ENCODE assay signal across 8 mouse cellular contexts in genomic region chr11:98909654-98910053, GRCm38 (mm10). TPM values are rescaled to one million over a fixed set of nuclear protein-coding genes. Genes with fewer than 3 reads are reported as not detected.
DNase-seq lines count a peak whose midpoint lies in the region; ATAC-seq and TF ChIP-seq lines count a peak whose summit lies in the region.

No protein-coding gene starts in this region.

- TF ChIP-seq CTCF in heart, adult 2 months (IDR thresholded peaks at IDR 0.05), result peak; percentile 84
- peak; percentile 76 for TF ChIP-seq CTCF in forebrain, postnatal 0 days (IDR thresholded peaks at IDR 0.05; ENCODE audit: low read depth)

- H3K4me2 ChIP-seq in forebrain, postnatal 0 days (ENCODE audit: low read depth), result no peak overlapping the region
- peak overlapping the region; percentile 97 for H3K4me2 ChIP-seq in limb, embryonic 13.5 days (replicated peaks)
- peak overlapping the region; percentile 97 for H3K4me2 ChIP-seq in myocyte (ENCODE audit: low read depth)

- H3K27ac ChIP-seq in heart, adult 2 months, result no peak overlapping the region
- no peak overlapping the region for H3K27ac ChIP-seq in forebrain, postnatal 0 days (ENCODE audit: low read depth, low read length)
- H3K27ac ChIP-seq in limb, embryonic 13.5 days, result no peak overlapping the region

- no peaks in the 10 kb centered on the region for H3K36me3 ChIP-seq in heart, adult 2 months (ENCODE audit: control insufficient read depth, insufficient read depth, low read length)
- H3K36me3 ChIP-seq in forebrain, postnatal 0 days (ENCODE audit: insufficient read depth), result peaks cover 8% of the 10 kb centered on the region; the same call in 1 of the 2 replicates
- peaks cover 53% of the 10 kb centered on the region for H3K36me3 ChIP-seq in limb, embryonic 13.5 days
- H3K36me3 ChIP-seq in myocyte (ENCODE audit: control insufficient read depth, insufficient read depth), result peaks cover 5% of the 10 kb centered on the region

- H3K4me1 ChIP-seq in heart, adult 2 months (ENCODE audit: control insufficient read depth, insufficient read depth, low read length), result peaks cover 1% of the 10 kb centered on the region; the same call in 1 of the 2 replicates
- H3K4me1 ChIP-seq in forebrain, postnatal 0 days (ENCODE audit: insufficient read depth), result no peaks in the 10 kb centered on the region
- H3K4me1 ChIP-seq in limb, embryonic 13.5 days, result peaks cover 31% of the 10 kb centered on the region

- no peaks in the 10 kb centered on the region for H3K9me3 ChIP-seq in forebrain, postnatal 0 days (ENCODE audit: low read length)
- H3K9me3 ChIP-seq in limb, embryonic 13.5 days, result no peaks in the 10 kb centered on the region

- no peak overlapping the region for H3K9ac ChIP-seq in heart, adult 2 months (ENCODE audit: low read depth, low read length)
- H3K9ac ChIP-seq in forebrain, postnatal 0 days, result no peak overlapping the region
- H3K9ac ChIP-seq in limb, embryonic 13.5 days, result peak overlapping the region; percentile 51; the same call in 1 of the 2 replicates

- no peaks in the 10 kb centered on the region for H3K79me2 ChIP-seq in heart, adult 2 months (replicated peaks; ENCODE audit: control insufficient read depth, insufficient read depth, low read length)
- H3K79me2 ChIP-seq in myocyte (ENCODE audit: control insufficient read depth, insufficient read depth), result peaks cover 14% of the 10 kb centered on the region

- ATAC-seq in forebrain, postnatal 0 days, result no peak
- no peak for ATAC-seq in limb, embryonic 13.5 days (ENCODE audit: low FRiP score, low read depth)

- DNase-seq in heart, adult 2 months, result peak; percentile 63 to 70
- no peak for DNase-seq in heart, postnatal 25 days (ENCODE audit: low spot score)
- peak; percentile 88 for DNase-seq in brain, adult 2 months (ENCODE audit: low read depth, low spot score)
- DNase-seq in forebrain, postnatal 0 days, result peak; percentile 81
- peak; percentile 63 for DNase-seq in kidney, adult 11 months
- peak; percentile 60 for DNase-seq in telencephalon, adult 2 months (ENCODE audit: low read depth, low spot score)

- WGBS in heart, adult 2 months, result 18% methylated on average over 6 of the region's 6 CpGs
- 23% methylated on average over 6 of the region's 6 CpGs for WGBS in forebrain, postnatal 0 days
- 50% methylated on average over 6 of the region's 6 CpGs for WGBS in limb, embryonic 13.5 days

- TF ChIP-seq POLR2A in heart, adult 2 months (IDR thresholded peaks at IDR 0.05; ENCODE audit: insufficient read depth, low read depth, low read length), result no peak
- no peak for TF ChIP-seq POLR2A in myocyte (IDR thresholded peaks at IDR 0.05; ENCODE audit: insufficient read length, low read depth)

- no peaks in the 10 kb centered on the region for H3K27me3 ChIP-seq in heart, adult 2 months (ENCODE audit: control insufficient read depth, insufficient read depth, low read length)
- no peaks in the 10 kb centered on the region for H3K27me3 ChIP-seq in forebrain, postnatal 0 days (ENCODE audit: insufficient read depth, low read length)
- no peaks in the 10 kb centered on the region for H3K27me3 ChIP-seq in limb, embryonic 13.5 days
- H3K27me3 ChIP-seq in myocyte (ENCODE audit: control insufficient read depth, insufficient read depth, insufficient read length), result no peaks in the 10 kb centered on the region

- H3K4me3 ChIP-seq in heart, adult 2 months, result no peak overlapping the region
- no peak overlapping the region for H3K4me3 ChIP-seq in forebrain, postnatal 0 days (ENCODE audit: low read depth, low read length)
- peak overlapping the region; percentile 63 for H3K4me3 ChIP-seq in limb, embryonic 13.5 days
- peak overlapping the region; percentile 54 for H3K4me3 ChIP-seq in myocyte

- H3ac ChIP-seq in myocyte (ENCODE audit: control insufficient read depth, insufficient read length), result no peak overlapping the region

- intact Hi-C loops in heart, adult 2 months (cut with DNase I), result loop anchor here (1.0 to 5.0 kb wide), 2 partner anchors 50 to 207 kb away; partner anchors contain the start of gene Csf3
- intact Hi-C loops in heart, postnatal 25 days (cut with DNase I), result loop anchor here (1.0 to 5.0 kb wide), 2 partner anchors 50 to 207 kb away; partner anchors contain the start of gene Csf3

- TF ChIP-seq EP300 in heart, adult 2 months (IDR thresholded peaks at IDR 0.05; ENCODE audit: insufficient read depth, low read depth, low read length), result no peak

TF ChIP-seq in myocyte, 11 proteins besides CTCF, POLR2A, EP300 and RAD21:
- TF ChIP-seq REST (IDR thresholded peaks at IDR 0.05; ENCODE audit: insufficient read depth, insufficient read length) (no peak), USF1 (IDR thresholded peaks at IDR 0.05; ENCODE audit: low read depth) (no peak), TCF3 (IDR thresholded peaks at IDR 0.05; ENCODE audit: insufficient read length, low read depth) (no peak), E2F4 (IDR thresholded peaks at IDR 0.05; ENCODE audit: insufficient read depth) (no peak), MYOD1 (IDR thresholded peaks at IDR 0.05; ENCODE audit: control insufficient read depth in 1 of 3, insufficient read length in 2 of 3, low read depth in 2 of 3) (no peak), TCF12 (IDR thresholded peaks at IDR 0.05; ENCODE audit: insufficient read depth, poor library complexity, severe bottlenecking) (no peak), SRF (IDR thresholded peaks at IDR 0.05; ENCODE audit: control insufficient read depth, insufficient read length, low read depth) (no peak), MAX (IDR thresholded peaks at IDR 0.05; ENCODE audit: low read depth) (no peak)

RNA-seq across cellular contexts. Expression of gene Cdc6, which starts 2.1 kb away (rescaled TPM):
- under 1 TPM; 0.13 to 0.32 TPM for total RNA-seq in heart, adult 2 months (2021)
- 0.14 and 0.26 TPM in 2 replicates for polyA plus RNA-seq in heart, adult 2 months (2012; rRNA removed)
- total RNA-seq in heart, postnatal 25 days (2021), result under 1 TPM; 0.28 to 0.52 TPM
- total RNA-seq in forebrain, postnatal 0 days (2014; rRNA removed), result 2.2 and 2.3 TPM in 2 replicates
- 1.3 and 1.7 TPM in 2 replicates for polyA plus RNA-seq in forebrain, postnatal 0 days (2015; fragmentation: Nextera tagmentation; extraction: Ambion mirVana)
- 31.4 and 32.3 TPM in 2 replicates for polyA plus RNA-seq in limb, embryonic 13.5 days (2015; fragmentation: Nextera tagmentation; extraction: Ambion mirVana)
- 2.6 TPM for polyA plus RNA-seq in myocyte (2012; fragmentation: generic; extraction: Trizol)

RNA-seq across cellular contexts. Expression of gene Rara, which starts 18.0 kb away (rescaled TPM):
- total RNA-seq in heart, adult 2 months (2021), result 10 to 100 TPM; 10.1 to 12.8 TPM
- polyA plus RNA-seq in heart, adult 2 months (2012; rRNA removed), result 7.1 and 10.9 TPM in 2 replicates
- total RNA-seq in heart, postnatal 25 days (2021), result 10 to 100 TPM; 11.8 TPM
- 11.6 and 15.2 TPM in 2 replicates for total RNA-seq in forebrain, postnatal 0 days (2014; rRNA removed)
- polyA plus RNA-seq in forebrain, postnatal 0 days (2015; fragmentation: Nextera tagmentation; extraction: Ambion mirVana), result 9.5 and 10.7 TPM in 2 replicates
- polyA plus RNA-seq in limb, embryonic 13.5 days (2015; fragmentation: Nextera tagmentation; extraction: Ambion mirVana), result 46.5 and 49.8 TPM in 2 replicates
- polyA plus RNA-seq in myocyte (2012; fragmentation: generic; extraction: Trizol), result 27.3 TPM

RNA-seq across cellular contexts. Expression of gene Wipf2, which starts 46.2 kb away (rescaled TPM):
- 1 to 10 TPM; 9.1 to 9.6 TPM for total RNA-seq in heart, adult 2 months (2021)
- polyA plus RNA-seq in heart, adult 2 months (2012; rRNA removed), result 4.0 and 5.1 TPM in 2 replicates
- total RNA-seq in heart, postnatal 25 days (2021), result 10 to 100 TPM in 1 of 2 experiments, 1 to 10 TPM in 1; 7.8 to 11.2 TPM
- 7.1 and 8.2 TPM in 2 replicates for total RNA-seq in forebrain, postnatal 0 days (2014; rRNA removed)
- 1.6 and 3.0 TPM in 2 replicates for polyA plus RNA-seq in forebrain, postnatal 0 days (2015; fragmentation: Nextera tagmentation; extraction: Ambion mirVana)
- 4.9 and 5.4 TPM in 2 replicates for polyA plus RNA-seq in limb, embryonic 13.5 days (2015; fragmentation: Nextera tagmentation; extraction: Ambion mirVana)
- polyA plus RNA-seq in myocyte (2012; fragmentation: generic; extraction: Trizol), result 5.3 TPM

Comparison
In these comparisons a context has a peak if more than half of its experiments do, and no peak if none do; other contexts are left out.
1. H3K4me3 ChIP-seq: peak in limb, embryonic 13.5 days (single experiment) and myocyte (single experiment); none in heart, adult 2 months (single experiment) and forebrain, postnatal 0 days (single experiment).